Mouse (Mus musculus) mouse embryonic stem cell (cell line): ENCODE results near the gene Thap12.

ENCODE experiments used
- in situ Hi-C, 2 experiments: fragments of 300-500 bp; cut with MboI; formaldehyde crosslinking; loops; 1 replicate in 1 of 2; 3 replicates in 1 of 2; pipeline ENCODE4 v1.14.3; 2019 to 2020; ENCODE audit warnings: low sequenced_read_pairs in 2 of 2, low pct_unique_long_range_greater_than_20kb in 1 of 2, mixed read lengths in 1 of 2; ENCODE audit not compliant: unreplicated experiment in 1 of 2

The Thap12 gene

GRCm38 (mm10) chr7:98702283-98703240 lies at the start of gene Thap12:
Thap12 (plus strand) TSS chr7:98703103.
- in situ Hi-C loops: no loop called here

DNA sequence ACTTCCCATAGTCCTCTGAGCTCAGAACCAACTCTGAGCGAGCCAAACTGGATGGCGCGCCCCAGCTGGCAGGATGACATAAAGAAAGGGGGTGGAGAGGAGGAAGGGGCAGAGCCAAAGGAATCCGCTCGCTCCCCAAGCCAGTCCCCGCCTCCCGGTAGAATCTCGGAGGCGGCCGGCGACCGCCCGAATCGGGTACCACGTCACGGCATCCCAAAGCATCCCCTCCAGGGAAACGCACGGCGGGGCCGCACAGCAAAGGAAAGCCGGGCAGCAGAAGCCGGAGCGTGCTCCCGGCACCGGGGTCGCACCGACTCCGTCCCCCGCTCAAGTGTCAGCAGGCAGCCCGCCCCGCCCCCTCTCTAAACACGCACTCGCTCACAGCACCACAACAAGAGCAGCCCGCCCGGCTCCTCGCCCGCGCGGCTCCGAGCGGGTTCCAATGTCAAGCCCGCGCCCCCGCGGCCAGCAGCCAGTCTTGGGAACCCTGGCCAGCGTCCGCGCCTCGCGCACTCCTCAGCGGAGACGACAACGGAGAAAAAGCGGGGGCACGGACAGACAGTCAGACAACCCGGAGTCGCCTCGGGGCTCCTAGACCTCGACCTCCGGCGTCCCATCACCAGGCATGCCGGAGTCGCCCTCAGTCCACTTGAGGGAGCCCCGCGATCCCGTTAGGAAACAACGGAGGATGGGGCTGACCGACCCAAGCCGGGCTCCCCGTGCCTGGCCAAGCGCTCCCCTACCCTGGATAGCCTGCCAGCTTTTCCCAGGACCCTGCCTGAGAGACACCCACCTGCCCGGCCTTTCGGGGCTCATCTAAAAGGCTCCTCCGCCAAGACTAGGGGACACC lies 47.0 kb upstream of the Thap12 start:
- in situ Hi-C loops: no loop called here

DNA sequence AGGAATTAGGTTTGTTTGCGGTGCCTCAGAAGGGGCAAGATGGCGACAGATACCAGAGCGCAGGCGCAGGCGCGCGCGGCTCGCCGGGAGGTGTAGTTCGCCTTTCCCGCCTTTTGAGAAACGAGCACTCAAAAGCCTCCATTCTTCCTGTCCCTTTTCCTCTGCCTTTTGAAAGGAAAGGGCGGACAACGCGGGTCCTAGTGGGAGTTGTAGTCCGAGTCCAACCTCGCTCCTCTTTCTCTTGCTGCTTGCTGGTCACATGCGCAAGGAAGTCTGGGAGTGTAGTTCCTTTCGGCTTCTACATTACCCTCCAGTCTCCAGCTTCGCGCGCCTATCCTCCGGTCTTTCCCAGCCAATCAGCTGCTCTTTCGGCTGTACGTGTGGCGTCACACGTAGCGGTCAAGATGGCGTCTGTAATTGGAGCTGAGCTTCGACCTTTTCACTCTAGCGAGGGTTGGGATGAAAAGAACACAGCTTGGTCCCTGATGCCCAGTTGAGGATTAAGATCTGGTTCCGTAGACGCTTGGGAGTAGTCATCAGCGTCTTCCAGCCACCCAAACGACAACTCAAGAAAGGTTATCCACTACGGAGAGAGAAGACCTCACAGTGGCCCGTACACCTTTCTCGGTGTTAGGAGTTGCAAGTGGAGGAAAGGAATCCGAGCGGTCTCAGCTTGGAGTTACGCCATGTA lies 46.2 kb upstream of the Thap12 start, which contains the start of gene Emsy:
TSS of gene Emsy (minus strand) at position 253 of the 691 bp plus-strand sequence.
- in situ Hi-C loops: no loop called here

GRCm38 (mm10) chr7:98665166-98665565 lies 37.7 kb upstream of the Thap12 start:
- in situ Hi-C loops: no loop called here

DNA sequence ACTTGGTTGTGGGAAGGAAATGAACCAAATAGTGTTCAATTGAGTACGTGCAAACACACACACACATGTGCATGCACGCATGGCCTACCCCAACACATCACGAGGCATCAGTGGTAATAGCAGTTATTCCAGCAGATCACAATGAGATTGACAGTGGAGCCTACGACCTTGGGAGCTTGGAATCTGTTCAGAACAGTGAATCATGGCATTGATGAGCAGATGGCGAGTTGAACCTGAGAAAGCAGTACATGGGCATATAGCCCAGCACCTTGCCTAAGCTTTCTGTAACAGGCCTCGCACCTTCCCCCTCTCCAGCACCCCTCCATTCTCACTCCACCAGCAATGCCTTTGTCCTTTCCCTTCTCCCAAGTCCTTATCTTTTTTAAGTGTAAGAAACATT lies 37.2 kb upstream of the Thap12 start:
- in situ Hi-C loops: no loop called here

GRCm38 (mm10) chr7:98667956-98668746 lies 34.8 kb upstream of the Thap12 start:
- in situ Hi-C loops: no loop called here

DNA sequence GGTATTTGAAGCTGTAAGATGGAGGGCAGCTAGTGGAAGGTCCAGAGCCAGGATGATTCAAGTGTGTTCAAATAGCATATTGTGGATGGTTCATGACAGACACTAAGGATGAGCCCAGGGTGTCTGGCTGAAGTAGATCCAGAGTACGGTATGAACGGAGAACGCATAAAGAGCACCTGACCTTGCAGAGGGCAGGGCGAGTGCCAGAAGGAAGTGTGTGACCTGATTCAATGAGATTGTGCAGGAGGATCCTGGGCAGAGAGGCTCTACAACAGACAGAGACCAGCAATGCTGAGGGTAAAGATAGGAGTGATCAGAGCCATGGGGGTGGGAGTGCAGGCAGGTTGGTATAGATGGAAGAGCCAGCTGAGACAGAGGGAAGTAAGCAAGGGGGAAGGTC lies 32.1 kb upstream of the Thap12 start:
- in situ Hi-C loops: no loop called here

- in situ Hi-C loops: no loop called here
Measured at GRCm38 (mm10) chr7:98671416-98671815, 31.5 kb upstream of the Thap12 start.

- in situ Hi-C loops: no loop called here
Measured at GRCm38 (mm10) chr7:98672241-98672955, 30.5 kb upstream of the Thap12 start.

- in situ Hi-C loops: no loop called here
Measured at GRCm38 (mm10) chr7:98674344-98674743, 28.6 kb upstream of the Thap12 start.

DNA sequence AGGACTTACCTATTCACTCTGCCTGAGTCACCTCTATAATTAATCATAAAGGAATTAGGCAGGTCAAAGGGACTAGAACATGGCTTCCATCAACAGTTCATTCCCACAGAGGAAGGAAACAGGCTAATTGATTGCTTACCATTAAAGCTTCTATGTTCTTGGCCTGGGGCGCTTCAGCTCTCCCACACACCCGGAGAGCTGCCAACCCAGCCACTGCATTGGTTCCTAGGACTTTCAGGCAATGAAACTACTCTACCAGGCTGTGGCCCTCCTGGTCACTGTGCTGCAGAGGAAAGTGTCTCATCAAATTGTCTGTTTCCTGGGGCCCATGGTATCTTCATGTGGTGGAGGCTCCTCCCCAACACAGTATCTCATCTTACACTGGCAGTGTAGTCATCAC lies 25.4 kb upstream of the Thap12 start:
- in situ Hi-C loops: no loop called here

DNA sequence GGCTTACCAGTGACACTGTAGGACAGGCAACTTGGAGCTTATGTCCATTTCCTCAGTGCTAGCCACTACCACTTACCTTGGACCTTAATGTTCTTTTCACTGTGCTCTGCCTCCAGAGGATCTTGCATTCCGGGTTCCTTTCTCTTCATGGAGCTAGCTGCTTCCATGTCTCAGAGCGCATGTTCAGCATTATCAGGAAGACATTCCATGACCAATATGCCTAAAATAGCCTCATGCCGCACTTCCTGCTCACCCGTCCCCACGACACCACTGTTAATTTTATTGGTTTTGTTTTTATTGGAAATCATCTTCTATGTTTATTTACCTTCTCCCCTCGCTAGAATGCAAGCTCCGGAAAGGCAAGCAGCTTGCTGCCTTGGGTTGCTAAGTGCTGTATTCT lies 24.5 kb upstream of the Thap12 start:
- in situ Hi-C loops: no loop called here

- in situ Hi-C loops: no loop called here
Measured at GRCm38 (mm10) chr7:98680691-98681090, 22.2 kb upstream of the Thap12 start.

- in situ Hi-C loops: no loop called here
Measured at GRCm38 (mm10) chr7:98682821-98683220, 20.1 kb upstream of the Thap12 start.

DNA sequence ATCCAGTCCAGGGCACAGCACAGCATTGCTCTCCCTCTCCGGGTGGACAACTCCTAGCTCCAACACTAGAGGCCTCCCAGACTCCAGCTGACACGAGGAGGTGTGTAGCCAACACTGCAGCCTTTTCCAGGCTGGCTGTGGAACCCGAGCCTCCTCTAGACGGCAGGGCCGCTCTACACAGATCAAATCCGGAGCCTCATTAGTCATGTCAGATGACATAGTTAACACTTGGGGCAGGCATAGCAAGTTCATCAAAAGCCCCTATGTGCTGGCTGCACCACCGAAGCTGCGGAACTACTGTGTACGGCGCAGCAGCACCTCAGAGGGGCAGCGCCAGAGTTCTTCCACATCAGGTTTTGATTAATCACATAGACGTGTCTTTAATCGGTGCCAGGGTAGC lies 17.0 kb upstream of the Thap12 start:
- in situ Hi-C loops: no loop called here

DNA sequence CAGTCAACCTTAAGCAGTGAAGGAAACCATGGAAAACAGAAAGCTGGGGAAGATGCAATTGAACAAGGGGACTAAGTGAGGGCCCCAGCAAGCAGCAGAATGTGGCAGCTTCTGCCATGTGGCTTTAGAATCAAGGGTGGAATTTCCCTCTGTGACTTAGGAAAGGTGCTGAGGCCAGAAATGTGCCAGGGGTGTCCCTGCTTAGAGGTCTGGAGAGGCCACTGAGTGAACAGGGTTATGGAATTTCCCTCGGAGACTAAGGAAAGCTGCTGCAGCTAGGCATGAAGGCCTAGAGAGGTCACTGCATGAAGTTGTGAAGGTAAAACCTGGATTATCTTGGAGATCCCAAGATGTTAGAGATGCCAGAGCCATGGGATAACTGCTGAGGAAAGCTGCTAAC lies 12.8 kb upstream of the Thap12 start:
- in situ Hi-C loops: no loop called here

DNA sequence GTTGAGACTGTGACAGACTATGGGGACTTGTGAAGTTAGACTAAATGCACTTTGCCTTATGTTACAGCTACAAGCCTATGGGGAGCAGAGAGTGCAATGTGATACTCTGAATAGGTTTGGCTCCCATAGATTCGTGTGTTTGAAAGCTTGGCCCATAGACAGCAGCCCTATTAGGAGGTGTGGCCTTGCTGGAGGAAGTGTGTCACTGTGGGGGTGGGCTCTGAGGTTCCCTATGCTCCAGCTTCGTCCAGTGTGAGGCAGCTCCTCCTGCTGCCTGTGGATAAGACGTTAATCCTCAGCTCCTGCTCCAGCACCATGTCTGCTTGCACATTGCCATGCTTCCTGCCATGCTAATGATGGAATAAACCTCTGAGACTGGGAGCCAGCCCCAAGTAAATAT lies 12.1 kb upstream of the Thap12 start:
- in situ Hi-C loops: no loop called here
